Mouse (Mus musculus): ENCODE results near the gene Ccser1.

Ccser1 gene

DNA sequence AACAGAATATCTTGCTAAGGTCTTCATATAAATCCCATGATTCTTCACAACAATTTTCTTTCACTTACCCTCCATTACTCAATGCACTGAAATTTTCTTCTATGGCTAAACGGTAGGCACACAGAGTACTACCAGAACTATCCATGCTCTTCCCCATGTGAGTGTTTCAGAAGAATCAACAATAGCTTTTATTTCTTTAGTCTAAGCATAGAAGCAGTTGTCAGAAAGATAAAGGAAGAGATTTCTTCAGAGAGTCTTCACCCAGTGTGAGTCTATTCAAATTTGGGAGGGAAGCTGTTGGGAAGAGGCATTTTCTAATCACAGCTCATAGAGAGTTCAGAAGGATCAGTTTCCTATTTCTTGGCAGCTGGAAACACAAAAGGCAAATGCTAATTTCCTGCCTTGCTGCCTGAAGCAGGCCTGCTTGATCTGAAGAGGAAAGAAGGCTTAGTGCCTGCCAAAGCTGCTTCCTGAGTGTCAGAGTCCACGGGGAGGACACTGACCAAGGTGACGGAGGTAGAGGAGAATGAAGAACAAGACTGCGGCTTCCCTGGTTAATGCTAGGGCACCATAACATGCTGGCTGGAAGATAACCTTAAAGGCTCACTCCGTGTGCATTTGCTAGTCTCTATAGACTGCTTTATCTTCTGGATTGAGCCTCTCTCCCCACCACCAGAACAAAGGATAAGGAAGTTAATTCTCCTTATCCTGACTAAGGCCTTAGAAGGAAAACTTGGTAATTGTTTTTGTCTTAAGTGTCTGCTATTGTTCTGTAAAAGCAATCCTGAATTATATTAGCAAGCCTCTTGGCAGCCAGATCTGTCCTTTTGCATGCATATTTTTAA, 251.0 kb downstream of the Ccser1 start:
- peak; percentile 57; the same call in 1 of the 2 replicates for TF ChIP-seq GATA4 (IDR thresholded peaks at IDR 0.05; ENCODE audit: insufficient replicate concordance, low read length)

DNA sequence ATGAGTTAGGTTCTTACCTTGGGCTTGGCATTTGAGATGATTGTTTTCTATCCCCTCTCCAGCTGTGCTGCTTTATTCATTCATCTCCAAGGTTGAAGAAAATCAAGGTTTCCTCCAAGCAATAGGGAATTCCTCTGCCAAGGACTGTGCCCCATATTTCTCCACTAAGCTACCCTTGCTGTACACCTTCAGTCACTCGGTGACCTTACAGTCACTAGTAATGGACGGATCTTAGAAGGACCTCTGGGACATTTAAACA, 251.5 kb downstream of the Ccser1 start:
- no peak for TF ChIP-seq GATA4 (IDR thresholded peaks at IDR 0.05; ENCODE audit: insufficient replicate concordance, low read length)

DNA sequence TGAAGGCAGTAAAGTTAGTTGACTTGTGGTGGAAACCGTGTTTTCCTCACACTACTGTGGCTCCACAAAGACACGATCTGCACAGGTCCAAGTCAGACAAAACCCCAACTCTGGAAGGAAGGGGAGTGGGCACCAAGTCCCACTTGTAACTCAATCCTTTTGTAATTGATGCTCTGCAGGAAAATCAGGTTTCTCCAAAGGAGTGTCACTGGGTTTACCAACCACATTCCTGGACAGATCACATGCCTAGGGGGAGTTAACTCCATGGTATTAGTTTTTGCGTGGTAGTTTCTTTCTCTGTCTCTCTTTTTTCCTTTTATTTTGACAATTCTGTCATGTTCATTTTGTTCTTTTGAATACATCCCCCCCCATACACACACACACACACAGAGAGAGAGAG, 252.0 kb downstream of the Ccser1 start:
- TF ChIP-seq GATA4 (IDR thresholded peaks at IDR 0.05; ENCODE audit: insufficient replicate concordance, low read length), result no peak

DNA sequence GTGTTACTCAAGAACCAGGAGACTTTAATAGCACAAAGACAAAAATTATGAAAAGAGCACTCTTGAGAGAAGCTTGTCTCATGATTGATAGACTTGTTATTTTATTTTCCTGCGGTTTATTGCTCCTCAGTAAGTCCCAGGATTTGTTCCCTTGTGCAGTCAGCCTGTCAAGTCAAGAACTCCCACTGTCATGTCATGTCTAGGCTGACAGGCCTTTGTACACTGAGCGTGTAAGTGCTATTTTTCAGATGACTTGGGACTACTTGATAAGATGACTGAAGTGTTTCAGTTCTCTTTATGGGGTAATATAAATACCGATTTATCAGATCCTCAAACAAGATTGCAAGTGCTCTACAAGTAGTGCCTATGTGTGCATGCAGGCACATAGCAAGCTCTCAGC, 252.6 kb downstream of the Ccser1 start:
- TF ChIP-seq GATA4 (IDR thresholded peaks at IDR 0.05; ENCODE audit: insufficient replicate concordance, low read length), result no peak

DNA sequence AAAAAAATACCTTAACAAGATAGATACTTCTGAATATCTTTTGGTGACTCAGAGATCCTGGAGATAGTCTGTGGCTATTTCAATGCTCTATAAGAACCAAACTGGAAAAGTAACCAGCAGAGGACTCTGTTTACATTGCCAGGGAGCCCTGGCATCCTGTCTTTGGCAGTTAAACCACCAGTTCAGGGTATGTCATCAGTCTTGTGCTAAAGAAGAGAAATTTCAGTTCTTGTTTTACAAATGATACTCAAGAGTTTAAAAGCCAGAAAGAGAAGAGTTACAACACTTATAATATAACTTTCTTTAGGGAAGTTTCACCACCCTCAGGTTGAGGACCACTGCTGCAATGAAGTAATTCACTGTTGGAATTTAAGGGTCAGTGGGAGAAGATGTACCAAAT, 258.0 kb downstream of the Ccser1 start:
- no peak for TF ChIP-seq GATA4 (IDR thresholded peaks at IDR 0.05; ENCODE audit: insufficient replicate concordance, low read length)

DNA sequence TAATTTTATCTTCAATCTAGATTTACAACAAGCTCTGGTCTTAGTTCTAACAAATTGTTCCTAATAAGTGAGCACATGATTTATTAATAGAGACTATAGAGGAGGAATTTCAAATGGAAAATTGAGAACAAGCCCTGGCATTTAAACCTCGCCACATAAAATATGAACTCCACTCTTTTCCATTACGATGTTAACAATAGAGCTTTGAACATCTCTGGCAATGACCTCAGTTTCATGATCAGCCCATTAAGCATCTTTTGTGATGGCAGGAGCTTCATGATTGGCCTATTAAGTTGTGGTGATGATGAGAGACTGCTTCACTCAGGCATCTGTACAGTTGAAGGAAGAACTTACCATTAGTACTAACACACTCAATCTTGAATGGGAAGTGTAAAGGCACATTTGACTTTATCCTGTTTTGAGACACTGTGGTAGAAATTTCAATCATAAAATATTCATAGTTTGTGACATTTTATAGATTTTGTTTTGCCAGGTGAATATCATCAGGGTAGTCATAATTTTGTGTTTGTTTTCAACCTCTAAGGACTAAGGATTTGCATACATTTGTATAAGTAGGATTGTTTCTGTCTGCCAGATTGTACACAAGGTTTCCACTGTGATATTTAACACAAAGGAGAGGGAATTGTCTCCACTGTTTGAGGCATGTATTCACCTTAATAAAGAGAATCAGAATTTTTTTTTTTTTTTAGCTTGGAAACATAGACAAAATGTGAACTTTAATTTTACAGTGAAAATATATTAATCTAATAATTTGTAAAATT, 291.4 kb downstream of the Ccser1 start:
- no peak for TF ChIP-seq GATA4 (IDR thresholded peaks at IDR 0.05; ENCODE audit: insufficient replicate concordance, low read length)

DNA sequence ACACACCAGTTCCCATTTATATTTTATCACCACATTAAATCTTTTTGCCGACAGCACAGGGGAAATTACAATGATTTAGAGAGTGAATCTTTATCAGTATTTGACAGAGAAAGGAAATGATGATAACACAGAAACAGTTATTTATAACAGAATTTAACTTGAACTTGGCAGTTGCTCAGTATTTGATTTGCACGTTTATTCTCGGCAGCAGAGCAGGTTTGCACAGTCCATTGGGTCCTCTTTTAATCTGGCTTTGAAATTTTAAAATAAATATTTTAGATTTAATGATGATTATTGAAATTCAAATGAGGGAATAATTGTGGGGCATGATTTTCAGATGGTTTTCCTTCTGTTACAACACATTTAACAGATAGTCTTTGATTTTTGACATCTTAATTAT, 305.2 kb downstream of the Ccser1 start:
- TF ChIP-seq GATA4 (IDR thresholded peaks at IDR 0.05; ENCODE audit: insufficient replicate concordance, low read length), result no peak

DNA sequence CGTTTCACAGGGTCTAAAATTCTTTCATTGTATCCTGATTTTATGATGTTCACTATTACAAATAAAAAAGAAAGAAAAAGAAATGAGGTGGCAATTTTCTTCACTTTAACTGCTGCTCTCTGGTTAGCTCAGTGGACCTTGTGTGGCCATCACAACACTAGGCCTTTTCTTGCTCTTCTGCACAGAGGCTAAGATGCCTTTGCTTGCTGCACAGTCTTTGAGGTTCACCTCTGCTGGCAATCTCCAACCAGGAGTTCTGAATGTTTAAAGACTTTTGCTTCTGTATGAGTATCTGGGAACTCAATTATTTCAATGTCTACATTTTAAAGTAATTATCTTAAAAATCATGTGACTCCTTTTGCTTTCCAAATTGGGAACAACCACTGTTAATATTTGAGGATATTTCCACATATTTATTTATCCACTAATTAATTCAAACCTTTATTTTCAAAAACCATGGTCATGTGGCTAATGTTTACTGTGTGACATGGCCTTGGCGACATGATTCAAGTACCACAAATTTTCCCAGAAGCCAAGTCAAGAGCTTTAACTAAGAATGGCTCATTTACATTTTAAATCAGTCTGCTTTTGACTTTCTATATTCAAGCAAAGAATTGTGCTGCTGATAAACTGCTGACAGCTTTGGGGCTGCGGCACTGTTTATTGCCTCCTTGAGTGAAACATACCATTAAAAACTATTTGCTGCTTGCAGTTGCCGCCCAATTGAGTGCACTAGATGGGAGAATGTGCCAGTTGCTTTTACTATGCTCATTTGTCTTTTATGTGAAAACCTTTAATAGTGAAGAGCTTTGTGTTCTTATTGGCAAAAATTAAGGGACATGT, 312.1 kb downstream of the Ccser1 start:
- no peak for TF ChIP-seq GATA4 (IDR thresholded peaks at IDR 0.05; ENCODE audit: insufficient replicate concordance, low read length)

DNA sequence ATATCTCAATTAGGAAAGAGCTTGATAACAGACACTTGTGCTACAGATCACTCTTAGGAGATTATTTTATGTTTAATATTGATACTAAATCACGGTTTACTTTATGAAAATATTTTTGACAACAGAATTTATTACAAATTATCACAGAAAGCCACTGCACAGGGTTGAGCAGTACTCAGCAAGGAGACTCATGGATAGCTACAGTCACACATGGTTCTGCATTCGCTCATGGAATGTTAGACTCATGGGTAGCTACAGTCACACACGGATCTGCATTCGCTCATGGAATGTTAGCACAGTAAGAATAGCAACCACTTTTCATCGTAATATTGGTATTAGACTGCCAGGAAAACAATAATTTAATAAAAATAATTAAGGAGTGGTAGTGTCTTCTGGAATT, 313.3 kb downstream of the Ccser1 start:
- TF ChIP-seq GATA4 (IDR thresholded peaks at IDR 0.05; ENCODE audit: insufficient replicate concordance, low read length), result no peak

DNA sequence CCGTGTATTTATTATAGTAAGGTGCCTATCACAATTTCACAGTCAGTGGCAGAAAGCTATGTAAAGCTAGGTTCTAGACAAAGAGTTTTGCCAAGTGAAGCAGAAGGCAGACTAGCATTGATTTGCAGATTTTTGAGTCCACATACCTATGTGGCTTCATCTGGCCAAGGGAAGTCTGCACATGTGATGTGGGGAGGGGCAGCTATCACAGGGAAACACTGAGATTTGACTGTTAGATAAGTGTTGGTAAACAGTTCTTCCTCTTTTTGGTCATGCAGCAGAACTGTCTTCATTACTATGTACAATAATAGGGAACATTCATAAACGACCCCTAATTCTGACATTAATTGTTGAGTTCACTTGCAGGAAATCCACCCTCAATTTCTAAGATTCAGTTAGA, 335.2 kb downstream of the Ccser1 start:
- TF ChIP-seq GATA4 (IDR thresholded peaks at IDR 0.05; ENCODE audit: insufficient replicate concordance, low read length), result no peak

DNA sequence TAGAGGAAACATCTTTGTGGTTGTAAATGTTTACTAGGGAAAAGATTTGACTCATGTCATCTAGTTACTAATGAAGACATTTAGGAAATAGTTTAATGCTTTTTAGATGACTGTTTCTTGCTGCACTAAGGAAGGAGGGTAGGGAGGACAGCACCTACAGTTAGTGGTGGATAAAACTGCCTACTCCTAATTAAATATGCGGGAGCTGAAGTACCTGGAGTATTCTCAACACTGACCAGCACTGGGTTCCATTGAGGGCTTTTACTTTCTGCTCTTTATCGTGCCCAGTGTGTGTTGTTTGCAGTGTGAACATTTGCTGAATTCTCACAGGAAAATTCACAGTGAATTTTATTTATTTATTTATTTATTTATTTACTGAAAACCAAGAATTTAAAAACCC, 341.5 kb downstream of the Ccser1 start:
- no peak for TF ChIP-seq GATA4 (IDR thresholded peaks at IDR 0.05; ENCODE audit: insufficient replicate concordance, low read length)

DNA sequence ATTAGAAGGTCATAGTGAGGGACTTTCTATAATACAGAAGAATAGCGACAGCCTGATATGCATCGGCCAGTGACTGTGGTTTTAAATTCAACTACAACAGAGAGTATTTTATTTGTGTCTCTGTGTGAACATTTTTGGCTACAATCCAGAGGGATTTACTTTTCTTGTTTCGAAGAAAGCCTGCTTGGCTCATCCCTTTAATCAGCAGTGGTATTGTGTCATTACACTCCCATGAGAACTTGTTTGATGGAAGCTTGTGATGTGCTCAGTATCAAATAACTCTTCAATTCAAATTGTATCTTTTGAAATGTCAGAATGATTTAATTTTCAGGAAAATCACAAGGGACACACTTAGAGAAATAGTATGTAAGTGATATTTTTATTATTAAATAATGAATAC, 342.0 kb downstream of the Ccser1 start:
- no peak for TF ChIP-seq GATA4 (IDR thresholded peaks at IDR 0.05; ENCODE audit: insufficient replicate concordance, low read length)

DNA sequence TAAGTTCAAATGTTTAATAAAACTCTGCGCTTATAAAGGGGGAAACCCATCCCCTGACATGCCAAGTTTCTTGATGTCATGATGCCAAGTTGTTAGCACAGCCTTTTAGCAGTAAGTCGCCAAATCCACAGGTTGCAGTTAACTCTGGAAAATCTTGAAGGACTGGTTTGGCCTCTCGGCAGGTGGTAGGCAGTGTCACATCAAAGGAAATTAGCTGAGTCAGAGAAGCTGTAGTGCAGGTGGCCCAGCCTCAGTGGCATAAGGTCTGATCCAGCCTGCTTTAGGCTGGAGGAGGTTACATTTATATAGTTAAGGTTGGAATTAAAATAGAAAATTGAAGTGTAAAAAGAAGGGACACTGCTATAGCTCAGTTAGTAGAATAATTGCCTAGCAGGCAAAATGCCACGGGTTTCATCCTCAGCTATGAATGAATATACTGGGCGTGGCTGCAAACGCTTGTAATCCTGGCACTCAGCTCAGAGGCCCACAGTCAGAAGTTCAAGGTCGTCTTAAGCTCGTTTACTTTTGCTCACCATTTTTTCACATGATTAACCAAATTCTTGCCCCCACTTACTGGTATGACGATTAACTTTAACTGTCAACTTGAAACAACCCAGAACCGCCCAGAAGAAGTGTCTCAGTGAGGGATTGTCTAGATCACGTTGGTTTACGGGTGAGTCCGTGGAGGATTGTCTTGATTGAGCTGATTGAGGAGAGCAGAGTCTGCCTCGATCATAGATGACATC, 343.8 kb downstream of the Ccser1 start:
- TF ChIP-seq GATA4 (IDR thresholded peaks at IDR 0.05; ENCODE audit: insufficient replicate concordance, low read length), result no peak

DNA sequence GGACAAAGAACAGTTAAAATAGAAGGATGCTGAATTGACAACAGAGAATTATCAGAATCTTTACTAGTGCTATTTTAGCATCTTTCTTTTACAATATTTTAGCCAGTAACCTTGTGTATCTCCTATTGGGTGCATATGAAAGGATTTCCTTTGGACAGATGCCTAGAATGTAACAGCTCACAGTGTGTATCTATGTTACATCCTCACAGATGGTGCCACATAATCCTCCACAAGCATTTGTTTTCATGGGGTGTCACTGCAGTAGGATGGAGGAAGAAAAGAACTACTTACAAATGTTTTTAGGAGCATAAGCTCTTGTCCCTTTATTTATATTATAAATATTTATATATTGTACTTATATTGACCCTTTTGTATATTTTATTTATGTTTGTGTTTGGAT, 360.6 kb downstream of the Ccser1 start:
- TF ChIP-seq GATA4 (IDR thresholded peaks at IDR 0.05; ENCODE audit: insufficient replicate concordance, low read length), result no peak

DNA sequence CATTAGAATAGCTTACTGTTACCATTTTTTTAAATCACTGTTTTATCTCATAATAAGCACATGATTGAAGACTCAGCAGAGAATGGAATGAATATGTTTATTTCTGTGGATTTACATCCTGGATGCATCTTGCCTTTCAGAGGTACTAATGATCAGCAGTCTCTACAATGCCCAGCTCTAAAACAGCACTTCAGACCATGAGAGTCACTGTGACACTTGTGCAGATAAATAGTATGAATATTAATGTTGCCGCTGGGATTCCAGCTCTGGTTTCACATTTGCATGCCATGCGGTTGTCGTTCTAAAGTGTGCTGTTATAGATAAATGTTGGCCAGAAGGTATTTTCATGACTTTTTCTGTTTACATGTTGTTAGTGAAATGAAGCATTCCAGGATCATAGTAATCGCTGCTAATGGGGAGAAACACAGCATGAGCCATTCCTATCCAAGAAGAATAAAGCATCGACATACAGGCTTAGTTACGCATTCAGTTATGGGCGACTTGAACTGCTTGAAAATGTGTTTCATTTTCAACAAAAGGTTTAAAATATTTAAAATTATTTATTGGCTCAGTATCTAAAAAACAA, 363.4 kb downstream of the Ccser1 start:
- no peak for TF ChIP-seq GATA4 (IDR thresholded peaks at IDR 0.05; ENCODE audit: insufficient replicate concordance, low read length)
